ENCODE assay signal across 16 mouse cellular contexts in the genomic region with DNA sequence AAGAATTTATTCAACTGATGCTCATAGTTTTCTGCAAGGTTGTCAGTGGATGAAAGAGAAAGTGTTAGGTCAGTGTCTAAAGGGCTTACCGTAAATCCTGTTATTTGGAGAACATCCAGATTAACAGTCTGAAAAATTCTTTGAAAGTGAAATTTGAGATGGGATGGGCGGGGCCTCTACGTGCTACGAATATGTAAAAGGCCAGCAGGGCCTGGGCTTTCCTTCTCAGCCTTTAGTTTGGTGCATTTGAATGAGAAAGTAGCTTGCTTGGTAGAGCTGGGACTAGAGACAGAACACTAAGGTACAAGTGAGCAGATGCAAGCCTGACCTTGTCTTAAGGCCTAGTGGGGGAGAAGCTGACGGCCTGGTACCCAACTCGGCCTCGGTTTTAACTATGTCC. TPM values are rescaled to one million over a fixed set of nuclear protein-coding genes. Genes with fewer than 3 reads are reported as not detected.
DNase-seq lines count a peak whose midpoint lies in the region; ATAC-seq lines count a peak whose summit lies in the region.
"Had no signal": no experiment of that assay in that cellular context is flagged by ENCODE, and none has a peak within 500 bp of the region (broad histone marks: within the 10 kb centered on the region; RNA-seq: fewer than 3 reads in every experiment).

No protein-coding gene starts in this region.

- no peaks in the 10 kb centered on the region for H3K9me3 ChIP-seq in forebrain, embryonic 14.5 days (replicated peaks; ENCODE audit: control insufficient read depth, low read length)
- peaks cover 8% of the 10 kb centered on the region; the same call in 1 of the 2 replicates for H3K9me3 ChIP-seq in forebrain, embryonic 10.5 days
- no peaks in the 10 kb centered on the region for H3K9me3 ChIP-seq in midbrain, embryonic 14.5 days (ENCODE audit: control insufficient read depth, low read length)
- peaks cover 3% of the 10 kb centered on the region; the same call in 1 of the 2 replicates for H3K9me3 ChIP-seq in midbrain, embryonic 13.5 days
- H3K9me3 ChIP-seq: embryonic facial prominence, embryonic 13.5 days had no signal

- DNase-seq in forebrain, embryonic 14.5 days (ENCODE audit: low spot score) = peak; percentile 60
- no peak for DNase-seq in forebrain, embryonic 10.5 days (ENCODE audit: extremely low spot score, low spot score)
- peak; percentile 51 for DNase-seq in midbrain, embryonic 14.5 days
- peak; percentile 80 for DNase-seq in ZHBTc4 (ENCODE audit: low read depth, low spot score)
- no peak for DNase-seq in frontal cortex, adult 2 months (ENCODE audit: extremely low spot score in 1 of 2, low spot score in 1 of 2)
- no peak for DNase-seq in spleen, postnatal 10 days (ENCODE audit: low spot score in 2 of 2)
- DNase-seq: cerebellum, adult 11 months; cerebellum, postnatal 25 days; heart, postnatal 36 days; liver; lung, adult 2 months; thymus, postnatal 36 days had no signal

- ATAC-seq in forebrain, embryonic 14.5 days = no peak
- ATAC-seq in midbrain, embryonic 14.5 days (ENCODE audit: low FRiP score, low TSS enrichment) = no peak
- no peak for ATAC-seq in midbrain, embryonic 13.5 days
- ATAC-seq: Patski had no signal

- H3K4me2 ChIP-seq in forebrain, embryonic 14.5 days (ENCODE audit: low read length) = no peak overlapping the region
- no peak overlapping the region for H3K4me2 ChIP-seq in midbrain, embryonic 14.5 days (ENCODE audit: low read length)
- H3K4me2 ChIP-seq in midbrain, embryonic 13.5 days (replicated peaks) = no peak overlapping the region
- H3K4me2 ChIP-seq: embryonic facial prominence, embryonic 13.5 days; heart, embryonic 12.5 days had no signal

- H3K4me1 ChIP-seq in forebrain, embryonic 14.5 days (ENCODE audit: control insufficient read depth, insufficient read depth, low read length) = 0 out of 2 replicates have a peak, but pooled peaks cover 2% of the 10 kb centered on the region
- H3K4me1 ChIP-seq in forebrain, embryonic 10.5 days = peaks cover 6% of the 10 kb centered on the region; the same call in 1 of the 2 replicates
- H3K4me1 ChIP-seq in midbrain, embryonic 14.5 days (ENCODE audit: control insufficient read depth, insufficient read depth, low read length) = peaks cover 5% of the 10 kb centered on the region; the same call in 1 of the 2 replicates
- H3K4me1 ChIP-seq in midbrain, embryonic 13.5 days (replicated peaks) = peaks cover 4% of the 10 kb centered on the region; the same call in 1 of the 2 replicates
- H3K4me1 ChIP-seq: embryonic facial prominence, embryonic 13.5 days; heart, embryonic 12.5 days had no signal

- no peak overlapping the region for H3K27ac ChIP-seq in forebrain, embryonic 14.5 days (ENCODE audit: low read depth, low read length)
- H3K27ac ChIP-seq in forebrain, embryonic 10.5 days = no peak overlapping the region
- H3K27ac ChIP-seq in midbrain, embryonic 14.5 days (replicated peaks; ENCODE audit: low read depth, low read length) = no peak overlapping the region
- no peak overlapping the region for H3K27ac ChIP-seq in midbrain, embryonic 13.5 days
- H3K27ac ChIP-seq: embryonic facial prominence, embryonic 13.5 days had no signal

- no peak overlapping the region for H3K4me3 ChIP-seq in forebrain, embryonic 14.5 days (ENCODE audit: low read depth, low read length)
- no peak overlapping the region for H3K4me3 ChIP-seq in forebrain, embryonic 10.5 days
- no peak overlapping the region for H3K4me3 ChIP-seq in midbrain, embryonic 14.5 days (replicated peaks; ENCODE audit: low read depth, low read length)
- no peak overlapping the region for H3K4me3 ChIP-seq in midbrain, embryonic 13.5 days (replicated peaks)
- H3K4me3 ChIP-seq: embryonic facial prominence, embryonic 13.5 days; heart, embryonic 12.5 days had no signal

- H3K36me3 ChIP-seq in forebrain, embryonic 14.5 days (ENCODE audit: control insufficient read depth, insufficient read depth, low read length) = no peaks in the 10 kb centered on the region
- H3K36me3 ChIP-seq in forebrain, embryonic 10.5 days (replicated peaks) = no peaks in the 10 kb centered on the region
- H3K36me3 ChIP-seq in midbrain, embryonic 14.5 days (ENCODE audit: control insufficient read depth, insufficient read depth, low read length) = no peaks in the 10 kb centered on the region
- H3K36me3 ChIP-seq in midbrain, embryonic 13.5 days = no peaks in the 10 kb centered on the region
- H3K36me3 ChIP-seq: embryonic facial prominence, embryonic 13.5 days; heart, embryonic 12.5 days had no signal

- H3K9ac ChIP-seq in forebrain, embryonic 14.5 days (ENCODE audit: low read length) = no peak overlapping the region
- no peak overlapping the region for H3K9ac ChIP-seq in midbrain, embryonic 14.5 days (replicated peaks; ENCODE audit: low read length)
- no peak overlapping the region for H3K9ac ChIP-seq in midbrain, embryonic 13.5 days (replicated peaks)
- H3K9ac ChIP-seq: embryonic facial prominence, embryonic 13.5 days; heart, embryonic 12.5 days had no signal

- H3K27me3 ChIP-seq in forebrain, embryonic 14.5 days (replicated peaks; ENCODE audit: control insufficient read depth, insufficient read depth, low read length) = no peaks in the 10 kb centered on the region
- H3K27me3 ChIP-seq in forebrain, embryonic 10.5 days (ENCODE audit: poor library complexity, severe bottlenecking) = no peaks in the 10 kb centered on the region
- H3K27me3 ChIP-seq in midbrain, embryonic 14.5 days (ENCODE audit: control insufficient read depth, insufficient read depth, low read length) = no peaks in the 10 kb centered on the region
- no peaks in the 10 kb centered on the region for H3K27me3 ChIP-seq in midbrain, embryonic 13.5 days
- H3K27me3 ChIP-seq: heart, embryonic 12.5 days; Patski had no signal

- 20% methylated on average over 7 of the region's 7 CpGs for WGBS in forebrain, embryonic 14.5 days
- 51% methylated on average over 7 of the region's 7 CpGs for WGBS in forebrain, embryonic 10.5 days
- WGBS in midbrain, embryonic 14.5 days = 38% methylated on average over 7 of the region's 7 CpGs
- WGBS in midbrain, embryonic 13.5 days = 27% methylated on average over 7 of the region's 7 CpGs

RNA-seq across cellular contexts. Expression of a gene that starts 18.8 kb away (rescaled TPM):
- 5.7 and 7.3 TPM in 2 replicates for polyA plus RNA-seq in forebrain, embryonic 14.5 days (2014; fragmentation: Nextera tagmentation; extraction: Ambion mirVana)
- 7.7 and 9.0 TPM in 2 replicates for polyA plus RNA-seq in forebrain, embryonic 10.5 days (2016; fragmentation: Nextera tagmentation; extraction: Ambion mirVana)
- 4.5 and 5.8 TPM in 2 replicates for polyA plus RNA-seq in midbrain, embryonic 14.5 days (2014; fragmentation: Nextera tagmentation; extraction: Ambion mirVana)
- 5.3 and 5.4 TPM in 2 replicates for polyA plus RNA-seq in midbrain, embryonic 13.5 days (2015; fragmentation: Nextera tagmentation; extraction: Ambion mirVana)
- 8.8 and 12.8 TPM in 2 replicates for polyA plus RNA-seq in frontal cortex, adult 2 months (2012; rRNA removed)

Comparison
In these comparisons a context has a peak if more than half of its experiments do, and no peak if none do; other contexts are left out.
1. DNase-seq: peak in forebrain, embryonic 14.5 days (single experiment), midbrain, embryonic 14.5 days (single experiment) and ZHBTc4 (single experiment); none in forebrain, embryonic 10.5 days (single experiment), frontal cortex, adult 2 months (0 of 2) and spleen, postnatal 10 days (0 of 2).